Mouse (Mus musculus) lung, adult 18-20 months (tissue): Measurements from ENCODE around the gene Unc45a.

Experiments used
- DNase-seq, 2 experiments: peaks; one replicate each; pipeline ENCODE4 v3.0.0; 2022; ENCODE audit warnings: mixed read lengths in 2 of 2

The Unc45a gene

DNA sequence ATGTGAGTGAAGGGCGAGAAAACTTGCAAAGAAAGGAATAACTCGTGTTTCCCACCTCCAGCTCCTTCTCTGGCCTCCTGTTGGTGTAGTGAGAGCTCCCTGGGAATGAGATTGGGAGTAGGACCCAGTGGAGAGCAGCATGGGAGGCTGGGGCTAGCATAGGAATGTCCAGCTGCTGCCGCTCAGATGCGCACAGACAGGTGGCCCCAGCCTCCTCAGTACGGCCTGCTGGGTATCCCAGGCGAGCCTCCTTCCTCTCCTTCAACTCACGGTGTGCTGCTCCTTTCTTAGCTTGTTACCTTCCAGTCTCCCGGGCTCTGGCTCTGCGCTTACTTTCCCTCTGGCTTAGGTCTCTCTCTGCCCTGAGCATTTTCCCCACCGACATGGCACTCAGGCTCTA is 60.8 kb downstream of the Unc45a start:
- no peak for DNase-seq

DNA sequence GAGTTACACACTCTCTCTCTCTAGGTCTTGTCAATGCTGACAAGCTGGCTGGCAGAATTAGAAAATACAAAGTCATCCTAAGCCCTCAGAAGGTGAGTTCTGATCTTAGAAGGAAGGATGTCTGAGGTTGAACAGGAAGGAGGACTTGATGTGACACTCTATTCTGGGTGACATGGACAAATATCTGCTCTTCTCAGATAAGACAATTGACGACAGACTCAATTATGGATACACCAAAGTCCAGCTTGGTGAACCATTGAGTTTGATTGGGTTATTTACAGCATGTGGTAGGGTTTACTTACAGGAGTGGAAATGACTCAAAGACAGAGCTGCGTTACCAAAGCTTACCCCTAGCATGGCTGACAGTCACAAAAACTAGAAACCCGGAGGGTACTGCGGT is 64.4 kb downstream of the Unc45a start:
- DNase-seq = no peak
